Mouse (Mus musculus): ENCODE measurements at regions not wholly inside any gene's neighbourhood (a gene's known extent, or its start where the extent isn't known, plus 50 kb on each side); places are given as distances from the start of the nearest gene placed in this dataset.

DNA sequence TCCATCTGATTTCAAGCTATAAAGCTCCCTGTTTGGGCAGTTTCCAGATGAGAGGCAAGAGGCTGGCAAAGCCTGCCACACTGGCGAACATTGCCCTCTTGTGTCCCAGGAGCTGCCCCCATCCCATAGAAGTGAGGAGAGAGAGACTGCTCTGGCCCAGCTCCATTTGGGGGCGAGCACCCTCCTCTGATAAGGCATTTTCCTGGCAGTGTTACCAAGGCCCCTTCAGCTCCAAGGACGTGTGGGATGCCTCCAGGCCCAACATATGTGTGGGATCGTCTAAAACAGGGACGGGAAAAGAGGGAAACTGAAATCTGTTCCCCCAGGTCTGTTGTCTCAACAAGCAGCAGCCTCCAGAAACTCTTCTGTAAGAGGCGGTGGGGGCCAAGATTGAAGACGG, 88.0 kb upstream of the Csf3r start:
- DNase-seq (ENCODE audit: low read depth, low spot score) = no peak

DNA sequence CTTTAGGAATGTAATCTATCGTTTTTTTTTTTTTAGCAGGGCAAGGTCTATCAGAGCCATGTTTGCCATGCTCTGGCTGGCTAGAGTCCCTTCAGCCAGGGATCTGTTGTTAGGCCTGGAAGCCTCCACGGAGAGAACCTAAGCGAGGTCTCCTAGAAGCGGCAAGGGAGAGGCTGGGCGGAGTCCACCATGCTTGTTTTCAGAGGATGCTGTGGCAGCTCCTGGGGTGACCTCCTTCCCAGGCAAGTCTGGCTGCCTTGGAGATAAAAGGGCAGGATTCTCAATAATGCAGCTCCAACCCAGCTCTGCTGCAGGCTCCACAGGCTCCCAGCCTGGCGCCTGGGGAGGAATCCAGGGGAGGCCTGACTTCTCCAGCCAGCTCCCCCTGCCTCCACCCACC, 86.2 kb upstream of the Csf3r start:
- no peak for DNase-seq (ENCODE audit: low read depth, low spot score)

GRCm38 (mm10) chr4:125941266-125941665, 83.1 kb upstream of the Csf3r start:
- no peak for DNase-seq (ENCODE audit: low read depth, low spot score)

GRCm38 (mm10) chr4:125941916-125942315, 82.4 kb upstream of the Csf3r start:
- DNase-seq (ENCODE audit: low read depth, low spot score) = peak; percentile 40

DNA sequence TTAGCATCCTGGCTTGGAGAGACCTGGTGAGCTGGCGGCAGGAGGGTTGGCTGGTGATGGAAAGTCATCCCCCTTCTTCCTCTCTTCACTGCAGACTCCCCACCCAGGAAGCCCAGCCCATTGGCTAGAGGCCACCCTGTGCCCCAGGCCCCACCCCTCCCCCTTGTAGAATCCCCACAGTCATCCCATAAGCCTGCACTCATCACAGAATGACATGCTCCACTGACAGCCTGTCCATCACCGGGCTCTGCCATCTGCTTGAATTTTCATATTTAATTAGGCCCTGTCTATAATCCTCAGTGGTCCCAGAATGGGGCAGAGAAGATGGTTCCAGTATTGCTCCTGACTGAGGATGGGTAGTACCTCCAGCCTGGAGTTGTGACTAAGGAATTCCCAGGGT, 79.3 kb upstream of the Csf3r start:
- no peak for DNase-seq (ENCODE audit: low read depth, low spot score)

DNA sequence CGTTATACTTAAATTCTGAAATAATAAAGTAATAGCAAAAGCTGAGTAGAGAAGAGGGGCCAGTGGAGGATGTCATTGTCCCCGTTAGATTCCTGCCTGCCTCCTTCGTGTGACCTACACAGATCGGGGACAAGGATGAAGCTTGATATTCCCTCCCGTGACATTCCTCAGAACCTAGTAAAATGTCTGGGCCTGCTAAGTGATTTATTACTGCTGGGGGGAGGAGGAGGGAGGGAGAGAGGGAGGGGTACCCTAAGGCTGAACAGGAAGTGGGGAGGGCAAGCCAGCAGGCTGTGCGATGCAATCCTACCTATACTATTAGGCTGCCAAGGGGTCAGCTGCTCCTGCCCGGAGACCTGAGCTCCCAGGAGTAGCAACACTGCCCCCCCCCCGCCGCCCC, 64.9 kb upstream of the Csf3r start:
- no peak for DNase-seq (ENCODE audit: low read depth, low spot score)

GRCm38 (mm10) chr4:125960704-125961279, 63.6 kb upstream of the Csf3r start:
- DNase-seq (ENCODE audit: low read depth, low spot score) = no peak

DNA sequence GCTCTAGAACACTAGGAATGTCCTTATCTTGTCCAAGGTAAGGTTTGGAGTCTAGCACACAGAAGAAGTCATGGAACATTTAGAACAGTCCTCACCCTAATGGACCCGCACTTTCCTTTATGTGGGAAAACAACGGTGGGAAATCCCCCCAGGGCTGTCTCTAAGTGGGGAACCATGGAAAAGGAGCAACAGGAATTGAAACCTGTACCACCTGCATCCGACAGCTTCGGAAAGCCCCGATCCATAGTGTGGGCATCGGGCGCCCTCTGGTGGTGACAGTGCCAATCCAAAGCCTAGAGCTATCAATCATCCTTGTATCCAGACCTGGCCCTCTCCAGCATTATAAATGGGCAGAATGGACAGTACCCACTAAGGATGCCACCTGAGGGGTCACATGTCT, 61.7 kb upstream of the Csf3r start:
- DNase-seq (ENCODE audit: low read depth, low spot score) = peak; percentile 28
